Mouse (Mus musculus): ENCODE measurements around the gene Erg28. TPM values are rescaled to one million over a fixed set of nuclear protein-coding genes. Genes with fewer than 3 reads are reported as not detected.

Erg28 gene
- 138 and 141 TPM in 2 replicates for polyA plus RNA-seq (2014; fragmentation: Nextera tagmentation; extraction: Ambion mirVana)

DNA sequence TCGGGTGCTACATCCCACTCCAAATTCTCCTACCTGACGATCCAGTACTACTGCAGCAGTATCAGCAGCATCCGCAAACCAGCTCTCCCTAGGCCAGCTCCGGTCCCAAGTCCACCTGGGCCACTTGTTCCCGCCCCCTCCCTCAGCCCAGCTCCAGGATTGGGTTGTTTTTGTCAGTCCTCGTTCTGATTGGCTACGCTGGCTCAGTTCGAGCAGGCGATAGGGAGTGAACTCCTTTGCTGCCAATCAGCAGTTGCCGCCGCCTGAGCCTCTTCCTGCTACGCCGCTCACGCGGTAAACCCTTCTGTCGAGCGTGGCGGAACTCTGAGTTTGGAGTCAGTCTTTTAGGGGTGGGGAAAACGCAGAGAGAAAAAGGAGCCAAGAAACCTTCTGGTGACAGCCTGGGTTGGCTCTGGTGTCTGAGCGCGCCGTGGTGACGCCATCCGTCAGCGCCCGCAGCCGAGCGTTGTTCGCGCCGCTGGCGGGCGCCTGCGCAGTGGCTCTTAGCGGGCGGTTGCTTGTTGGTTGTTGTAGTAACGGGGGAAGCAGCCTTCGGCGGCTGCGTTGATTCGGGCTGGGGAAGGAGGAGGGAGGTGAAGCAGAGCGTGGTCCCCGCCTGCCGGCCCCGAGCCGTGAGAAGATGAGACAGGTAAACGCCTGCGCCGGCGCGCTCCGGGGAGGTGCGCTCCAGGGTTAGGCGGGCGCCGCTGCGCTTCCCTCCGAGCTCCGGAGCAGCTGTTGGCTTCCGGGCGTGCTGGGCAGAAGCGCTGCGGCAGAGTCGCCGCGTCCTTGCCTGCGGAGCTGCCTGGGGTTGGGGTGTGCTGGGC is at the start of gene Erg28, which contains the start of gene Ttll5:
Gene Erg28, minus strand, starts transcription at position 113 of the 827 bp plus-strand sequence.
Gene Ttll5, plus strand, starts transcription at position 222 of the 827 bp plus-strand sequence.
- no peaks in the 10 kb centered on the region for H3K27me3 ChIP-seq (replicated peaks; ENCODE audit: control insufficient read depth, insufficient read depth, low read length)
- H3K36me3 ChIP-seq (ENCODE audit: control insufficient read depth, insufficient read depth, low read length), result peaks cover 4% of the 10 kb centered on the region; the same call in 1 of the 2 replicates
- WGBS, result under 1% methylated on average over 66 of the region's 67 CpGs
- peak within 1 kb of the TSS; percentile 70 for H3K4me3 ChIP-seq (ENCODE audit: low read depth, low read length)
- H3K4me2 ChIP-seq, result peak within 1 kb of the TSS; percentile 93
- ATAC-seq (replicated peaks; ENCODE audit: low FRiP score) (peak; percentile 98), DNase-seq (ENCODE audit: low spot score) (peak; percentile 96)
- peaks cover 4% of the 10 kb centered on the region; the same call in 1 of the 2 replicates for H3K4me1 ChIP-seq (replicated peaks; ENCODE audit: control insufficient read depth, insufficient read depth, low read length)
- peak within 1 kb of the TSS; percentile 98 for H3K27ac ChIP-seq (ENCODE audit: low read depth, low read length)
- H3K9me3 ChIP-seq (ENCODE audit: control insufficient read depth, low read length), result no peaks in the 10 kb centered on the region
- peak within 1 kb of the TSS; percentile 69 for H3K9ac ChIP-seq (ENCODE audit: low read depth, low read length)

DNA sequence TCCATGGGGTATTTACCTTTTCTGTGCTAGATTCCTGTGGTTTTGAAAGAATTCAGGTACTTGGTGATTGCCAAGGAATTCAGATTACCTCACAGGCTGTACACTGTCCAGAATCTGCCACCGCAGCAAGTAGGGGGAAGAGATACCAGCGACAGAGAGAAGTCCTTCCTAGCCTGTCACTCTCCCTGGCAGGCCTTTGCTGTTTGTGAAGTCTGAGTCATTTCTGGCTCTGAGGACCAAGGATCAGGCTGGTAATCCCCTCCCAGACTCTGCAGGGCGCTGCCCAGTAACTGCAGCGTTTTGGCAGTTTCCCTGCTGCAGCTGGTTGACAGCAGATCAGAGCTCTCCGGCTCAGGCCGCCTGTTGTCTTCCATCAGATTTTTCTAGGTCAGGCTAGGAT is 45.1 kb upstream of the Erg28 start:
- Histone ChIP-seq H3K9me3 (ENCODE audit: control insufficient read depth, low read length) (no peaks in the 10 kb centered on the region), H3K4me3 (ENCODE audit: low read depth, low read length) (no peak overlapping the region), H3K9ac (ENCODE audit: low read depth, low read length) (no peak overlapping the region), H3K27ac (ENCODE audit: low read depth, low read length) (no peak overlapping the region), H3K4me1 (replicated peaks; ENCODE audit: control insufficient read depth, insufficient read depth, low read length) (no peaks in the 10 kb centered on the region), H3K36me3 (ENCODE audit: control insufficient read depth, insufficient read depth, low read length) (no peaks in the 10 kb centered on the region; the same call in 1 of the 2 replicates), H3K4me2 (no peak overlapping the region), H3K27me3 (replicated peaks; ENCODE audit: control insufficient read depth, insufficient read depth, low read length) (no peaks in the 10 kb centered on the region)
- WGBS, result 59% methylated on average over 6 of the region's 6 CpGs
- ATAC-seq (replicated peaks; ENCODE audit: low FRiP score) (no peak), DNase-seq (ENCODE audit: low spot score) (no peak)

DNA sequence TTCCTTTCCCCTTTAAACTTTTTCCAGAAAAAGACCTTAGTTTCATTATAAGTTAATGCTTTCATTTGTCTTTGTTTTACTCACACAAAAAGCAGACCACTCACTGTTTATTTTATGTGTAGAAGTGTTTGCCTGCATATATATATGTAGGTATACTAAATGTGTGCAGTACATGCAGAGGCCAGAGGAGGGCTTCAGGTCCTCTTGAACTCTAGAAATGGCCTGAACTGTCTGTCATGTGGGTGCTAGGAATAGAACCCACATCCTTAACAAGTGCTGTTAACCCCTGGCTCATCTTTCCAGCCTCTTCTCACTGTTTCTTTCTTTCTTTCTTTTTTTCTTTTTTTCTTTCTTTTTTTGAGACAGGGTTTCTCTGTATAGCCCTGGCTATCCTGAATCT is 42.8 kb upstream of the Erg28 start:
- H3K36me3 ChIP-seq (ENCODE audit: control insufficient read depth, insufficient read depth, low read length), result no peaks in the 10 kb centered on the region
- H3K27me3 ChIP-seq (replicated peaks; ENCODE audit: control insufficient read depth, insufficient read depth, low read length), result no peaks in the 10 kb centered on the region
- no peak overlapping the region for H3K9ac ChIP-seq (ENCODE audit: low read depth, low read length)
- no peaks in the 10 kb centered on the region for H3K4me1 ChIP-seq (replicated peaks; ENCODE audit: control insufficient read depth, insufficient read depth, low read length)
- H3K27ac ChIP-seq (ENCODE audit: low read depth, low read length), result no peak overlapping the region
- ATAC-seq (replicated peaks; ENCODE audit: low FRiP score), result no peak
- no peaks in the 10 kb centered on the region for H3K9me3 ChIP-seq (ENCODE audit: control insufficient read depth, low read length)
- no peak overlapping the region for H3K4me2 ChIP-seq
- no peak for DNase-seq (ENCODE audit: low spot score)
- no peak overlapping the region for H3K4me3 ChIP-seq (ENCODE audit: low read depth, low read length)

DNA sequence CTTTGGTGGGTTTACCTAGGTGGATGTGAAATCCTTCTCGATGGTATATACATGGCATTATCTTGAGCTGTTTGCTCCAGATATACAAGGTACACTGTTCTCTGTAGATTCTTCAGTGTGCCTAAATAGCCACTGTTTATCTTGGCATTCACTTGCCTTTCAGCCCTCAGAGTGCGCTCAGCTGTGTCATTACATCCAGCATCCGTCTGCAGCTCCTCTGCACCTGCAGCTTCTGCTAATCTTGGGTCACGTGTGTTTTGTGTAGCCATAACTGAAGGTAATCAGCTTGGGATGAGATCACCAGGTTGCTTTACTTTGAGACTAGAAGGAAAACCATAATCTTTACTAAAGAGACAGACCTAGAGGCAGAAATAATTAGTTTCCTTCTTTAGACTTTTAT is 42.3 kb upstream of the Erg28 start:
- Histone ChIP-seq H3K9me3 (ENCODE audit: control insufficient read depth, low read length) (no peaks in the 10 kb centered on the region), H3K36me3 (ENCODE audit: control insufficient read depth, insufficient read depth, low read length) (no peaks in the 10 kb centered on the region), H3K4me1 (replicated peaks; ENCODE audit: control insufficient read depth, insufficient read depth, low read length) (no peaks in the 10 kb centered on the region), H3K4me2 (no peak overlapping the region), H3K27me3 (replicated peaks; ENCODE audit: control insufficient read depth, insufficient read depth, low read length) (no peaks in the 10 kb centered on the region), H3K9ac (ENCODE audit: low read depth, low read length) (no peak overlapping the region), H3K4me3 (ENCODE audit: low read depth, low read length) (no peak overlapping the region), H3K27ac (ENCODE audit: low read depth, low read length) (no peak overlapping the region)
- DNase-seq (ENCODE audit: low spot score) (no peak), ATAC-seq (replicated peaks; ENCODE audit: low FRiP score) (no peak)
- WGBS, result 85% methylated on average over 4 of the region's 4 CpGs

DNA sequence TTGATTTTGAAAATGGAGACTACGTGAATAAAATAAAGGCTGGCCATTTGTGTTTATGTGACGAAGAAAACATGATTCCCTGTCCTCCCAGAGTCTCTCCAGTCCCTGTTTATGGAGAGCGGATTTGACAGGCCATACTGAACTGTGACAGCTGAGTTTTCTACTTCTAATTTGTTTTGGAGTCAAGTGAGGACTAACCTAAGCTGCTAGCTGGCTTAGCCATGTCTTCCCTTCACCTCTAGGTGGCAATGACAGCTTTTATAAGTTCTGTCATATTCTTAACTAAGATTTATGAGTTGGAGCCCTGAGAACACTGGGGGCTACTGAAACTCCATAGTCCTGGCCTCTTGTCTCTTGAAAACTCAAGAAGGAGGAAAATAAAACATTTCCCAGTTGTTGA is 41.2 kb upstream of the Erg28 start:
- H3K27me3 ChIP-seq (replicated peaks; ENCODE audit: control insufficient read depth, insufficient read depth, low read length), result no peaks in the 10 kb centered on the region
- H3K36me3 ChIP-seq (ENCODE audit: control insufficient read depth, insufficient read depth, low read length), result no peaks in the 10 kb centered on the region
- no peak for ATAC-seq (replicated peaks; ENCODE audit: low FRiP score)
- 91% methylated on average over 3 of the region's 3 CpGs for WGBS
- no peak overlapping the region for H3K27ac ChIP-seq (ENCODE audit: low read depth, low read length)
- no peaks in the 10 kb centered on the region for H3K9me3 ChIP-seq (ENCODE audit: control insufficient read depth, low read length)
- H3K4me1 ChIP-seq (replicated peaks; ENCODE audit: control insufficient read depth, insufficient read depth, low read length), result no peaks in the 10 kb centered on the region
- H3K4me2 ChIP-seq, result no peak overlapping the region
- no peak for DNase-seq (ENCODE audit: low spot score)
- H3K4me3 ChIP-seq (ENCODE audit: low read depth, low read length), result no peak overlapping the region
- H3K9ac ChIP-seq (ENCODE audit: low read depth, low read length), result no peak overlapping the region

DNA sequence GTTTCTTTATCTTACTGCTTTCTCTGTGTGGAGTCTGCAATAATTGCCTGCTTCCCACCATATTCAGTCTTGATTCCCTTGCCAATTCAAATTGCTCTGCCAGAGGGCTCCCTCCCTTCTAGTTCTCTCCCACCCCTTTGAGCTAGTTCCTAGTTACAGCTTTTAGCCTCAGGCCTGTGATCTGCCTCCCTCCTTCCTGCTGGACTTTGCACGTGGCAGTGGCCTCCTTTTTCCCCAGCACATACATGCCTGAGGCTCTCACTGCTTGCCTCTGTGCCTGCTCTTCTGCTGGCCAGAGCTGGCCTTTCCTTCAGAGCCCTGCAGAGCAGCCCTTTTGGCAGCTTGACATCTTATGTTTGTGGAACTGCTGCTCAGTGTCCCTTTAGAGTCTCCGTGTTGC is 38.2 kb upstream of the Erg28 start:
- Histone ChIP-seq H3K36me3 (ENCODE audit: control insufficient read depth, insufficient read depth, low read length) (no peaks in the 10 kb centered on the region), H3K27ac (ENCODE audit: low read depth, low read length) (no peak overlapping the region), H3K4me3 (ENCODE audit: low read depth, low read length) (no peak overlapping the region), H3K9me3 (ENCODE audit: control insufficient read depth, low read length) (no peaks in the 10 kb centered on the region), H3K27me3 (replicated peaks; ENCODE audit: control insufficient read depth, insufficient read depth, low read length) (no peaks in the 10 kb centered on the region), H3K4me1 (replicated peaks; ENCODE audit: control insufficient read depth, insufficient read depth, low read length) (no peaks in the 10 kb centered on the region), H3K9ac (ENCODE audit: low read depth, low read length) (no peak overlapping the region), H3K4me2 (no peak overlapping the region)
- ATAC-seq (replicated peaks; ENCODE audit: low FRiP score) (no peak), DNase-seq (ENCODE audit: low spot score) (no peak)
- WGBS, result 57% methylated on average over 2 of the region's 2 CpGs

DNA sequence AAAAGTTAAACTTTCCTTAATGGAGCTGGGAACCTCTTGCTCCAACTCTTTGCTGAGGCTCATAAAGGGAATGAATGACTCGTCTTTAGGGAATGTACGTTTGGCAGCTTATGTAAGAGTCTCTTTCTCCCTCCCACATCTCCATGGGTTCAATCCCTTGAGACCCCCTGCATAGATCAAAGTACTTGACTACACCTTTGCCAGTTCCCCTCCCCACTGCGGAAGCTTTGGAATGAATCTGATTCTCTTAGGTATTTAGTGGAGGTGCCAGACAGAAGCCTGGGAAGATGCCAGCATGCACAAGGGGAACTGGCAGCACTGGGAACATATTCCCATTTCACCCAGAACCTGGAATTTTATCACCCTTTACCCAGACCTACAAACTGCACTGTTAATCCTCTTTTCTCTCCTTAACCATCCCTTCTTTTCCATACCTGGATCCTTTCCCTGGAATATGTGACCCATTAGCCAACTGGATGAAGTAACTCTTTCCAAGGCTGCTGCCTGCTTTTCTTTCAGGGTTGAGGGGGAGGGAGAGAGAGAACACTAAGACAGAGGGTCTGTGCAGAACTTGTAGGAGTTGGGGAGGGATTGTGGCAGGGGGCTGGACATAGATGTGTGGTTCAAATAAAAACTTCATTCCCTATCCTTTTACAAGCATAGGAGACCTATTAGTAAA is 35.3 kb upstream of the Erg28 start:
- DNase-seq (ENCODE audit: low spot score), result no peak
- no peak for ATAC-seq (replicated peaks; ENCODE audit: low FRiP score)
- no peak overlapping the region for H3K27ac ChIP-seq (ENCODE audit: low read depth, low read length)

DNA sequence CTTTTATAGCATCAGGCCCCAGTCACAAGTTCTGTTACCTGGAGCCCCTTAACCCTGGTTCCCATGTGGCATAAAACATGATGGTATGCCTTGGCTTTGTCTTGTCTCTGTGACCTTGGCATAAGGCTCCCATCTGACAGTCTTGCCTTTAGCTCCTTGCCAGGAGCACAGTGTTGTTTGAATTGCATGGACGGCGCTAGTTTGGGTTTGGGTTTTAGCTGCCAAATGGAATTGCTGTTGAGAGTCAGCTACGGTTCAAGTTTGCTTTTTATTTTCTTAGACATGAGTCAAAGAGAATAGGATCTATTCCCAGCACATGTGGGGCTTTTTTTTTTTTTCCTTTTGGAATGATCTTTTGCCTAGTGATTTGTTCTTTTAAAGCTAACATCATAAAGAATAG is 34.8 kb upstream of the Erg28 start:
- Histone ChIP-seq H3K27me3 (replicated peaks; ENCODE audit: control insufficient read depth, insufficient read depth, low read length) (no peaks in the 10 kb centered on the region), H3K36me3 (ENCODE audit: control insufficient read depth, insufficient read depth, low read length) (0 out of 2 replicates have a peak, but pooled peaks cover 3% of the 10 kb centered on the region), H3K4me1 (replicated peaks; ENCODE audit: control insufficient read depth, insufficient read depth, low read length) (no peaks in the 10 kb centered on the region), H3K27ac (ENCODE audit: low read depth, low read length) (no peak overlapping the region), H3K9me3 (ENCODE audit: control insufficient read depth, low read length) (no peaks in the 10 kb centered on the region), H3K9ac (ENCODE audit: low read depth, low read length) (no peak overlapping the region), H3K4me3 (ENCODE audit: low read depth, low read length) (no peak overlapping the region), H3K4me2 (no peak overlapping the region)
- ATAC-seq (replicated peaks; ENCODE audit: low FRiP score), result no peak
- WGBS, result 88% methylated on average over 3 of the region's 3 CpGs
- DNase-seq (ENCODE audit: low spot score), result no peak

More for the DNA sequence above, 35.3 kb upstream of the Erg28 start:
- Histone ChIP-seq H3K4me3 (ENCODE audit: low read depth, low read length) (no peak overlapping the region), H3K27me3 (replicated peaks; ENCODE audit: control insufficient read depth, insufficient read depth, low read length) (no peaks in the 10 kb centered on the region), H3K36me3 (ENCODE audit: control insufficient read depth, insufficient read depth, low read length) (0 out of 2 replicates have a peak, but pooled peaks cover 3% of the 10 kb centered on the region), H3K9ac (ENCODE audit: low read depth, low read length) (no peak overlapping the region), H3K4me2 (no peak overlapping the region), H3K4me1 (replicated peaks; ENCODE audit: control insufficient read depth, insufficient read depth, low read length) (no peaks in the 10 kb centered on the region), H3K9me3 (ENCODE audit: control insufficient read depth, low read length) (no peaks in the 10 kb centered on the region)
- WGBS, result 59% methylated on average over 3 of the region's 3 CpGs
